Mouse (Mus musculus): ENCODE measurements around the gene Adgrl3.

Adgrl3 gene

DNA sequence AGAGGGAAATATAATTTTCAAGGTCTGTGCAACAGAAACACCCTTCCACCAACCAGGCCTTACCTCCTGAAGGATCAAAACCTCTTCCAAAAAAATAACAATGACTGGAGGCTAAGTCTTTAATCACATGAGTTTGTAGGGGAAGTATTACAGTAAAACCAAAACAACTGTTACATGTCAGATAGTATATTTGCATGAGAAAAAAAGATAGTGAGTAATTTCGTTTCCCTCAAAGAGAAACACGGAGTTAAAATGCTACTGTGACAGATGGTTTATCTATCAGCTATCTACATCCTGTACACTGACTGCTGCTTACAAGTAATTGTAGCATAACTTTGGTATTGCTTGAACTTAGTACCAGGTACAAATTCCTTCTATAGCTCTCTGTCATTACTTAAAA, 616.2 kb downstream of the Adgrl3 start:
- DNase-seq (ENCODE audit: extremely low read depth, insufficient read length, low spot score), result no peak

DNA sequence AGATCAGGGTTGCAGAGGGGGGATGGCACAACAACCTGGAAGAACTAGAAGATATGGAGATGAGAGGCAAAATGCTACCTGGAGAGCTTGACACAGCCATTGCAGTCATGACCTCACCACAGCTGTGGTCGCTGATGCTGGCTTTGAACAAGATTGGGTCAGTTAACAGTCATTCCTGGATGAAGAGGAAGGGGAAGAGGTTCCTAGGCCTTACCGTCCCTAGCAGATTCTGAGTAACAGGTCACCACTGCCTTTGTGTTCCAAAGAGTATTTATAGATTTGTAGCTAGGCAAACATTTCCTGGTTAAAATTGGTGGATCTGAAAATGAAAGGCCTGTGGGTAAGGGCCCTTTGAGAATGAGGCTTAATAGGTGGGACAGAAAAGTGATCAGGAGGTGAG, 618.5 kb downstream of the Adgrl3 start:
- DNase-seq (ENCODE audit: extremely low read depth, insufficient read length, low spot score), result no peak

DNA sequence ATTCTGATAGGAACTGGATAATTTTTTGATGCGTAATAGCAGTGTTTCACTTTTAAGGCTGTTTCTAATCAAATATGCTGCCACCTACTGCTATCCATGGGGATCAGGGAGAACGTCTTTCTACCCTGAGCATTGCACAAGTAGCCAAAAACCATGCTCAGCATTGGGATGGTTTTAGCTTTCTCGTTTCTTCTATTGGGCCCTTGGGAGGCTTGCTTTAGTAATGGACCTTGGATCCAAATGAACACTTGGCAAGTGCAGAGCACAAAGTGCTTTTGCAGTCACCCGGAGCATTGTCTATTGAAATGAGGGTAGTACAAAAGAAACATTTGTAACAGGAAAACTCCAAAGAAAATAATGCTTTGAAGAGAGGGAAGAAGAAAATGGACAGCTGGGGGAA, 620.2 kb downstream of the Adgrl3 start:
- DNase-seq (ENCODE audit: extremely low read depth, insufficient read length, low spot score), result no peak

- no peak for DNase-seq (ENCODE audit: extremely low read depth, insufficient read length, low spot score)
Measured at GRCm38 (mm10) chr5:81645557-81645956, 625.6 kb downstream of the Adgrl3 start.

DNA sequence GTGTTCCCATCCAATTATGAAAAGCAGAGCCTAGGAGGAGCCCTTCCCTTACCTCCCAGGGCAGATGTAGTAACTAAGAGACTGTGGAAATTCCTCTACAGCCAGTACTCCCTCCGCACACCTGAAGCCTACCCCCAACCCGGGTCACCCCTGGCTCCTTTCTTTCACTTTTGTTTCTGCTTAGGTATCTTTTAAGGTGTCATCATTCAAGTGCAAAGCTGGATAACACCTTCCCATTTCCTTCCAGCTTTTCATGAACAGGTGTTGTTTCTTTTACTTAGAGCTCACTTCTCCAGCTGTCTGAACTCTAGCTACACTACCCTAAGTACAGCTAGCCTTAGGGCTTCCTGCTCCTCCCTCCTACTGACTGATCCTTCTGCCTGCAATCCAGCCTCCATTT, 634.0 kb downstream of the Adgrl3 start:
- no peak for DNase-seq (ENCODE audit: extremely low read depth, insufficient read length, low spot score)

- DNase-seq (ENCODE audit: extremely low read depth, insufficient read length, low spot score), result no peak
Measured at GRCm38 (mm10) chr5:81661611-81662390, 641.9 kb downstream of the Adgrl3 start.

DNA sequence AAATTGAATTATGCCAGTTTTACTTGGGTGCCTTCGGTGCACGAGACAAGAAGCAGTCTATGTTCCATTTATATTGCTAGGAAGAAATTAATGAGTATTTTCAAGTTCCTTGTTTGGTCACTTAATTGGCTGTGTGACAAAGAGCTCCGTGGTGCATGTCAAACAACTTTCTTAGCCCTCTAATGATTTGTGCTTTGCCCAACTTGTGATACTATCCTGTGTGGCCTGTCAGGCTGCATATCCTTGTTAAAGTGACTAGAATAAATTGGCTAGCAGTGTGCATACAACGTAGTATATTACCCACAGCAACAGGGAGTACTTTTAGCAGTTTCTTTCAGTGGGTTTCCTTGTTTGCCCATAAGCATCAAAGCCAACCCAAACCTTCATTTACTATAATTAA, 651.1 kb downstream of the Adgrl3 start:
- no peak for DNase-seq (ENCODE audit: extremely low read depth, insufficient read length, low spot score)

- DNase-seq (ENCODE audit: extremely low read depth, insufficient read length, low spot score), result no peak
Measured at GRCm38 (mm10) chr5:81674275-81674974, 654.5 kb downstream of the Adgrl3 start.

DNA sequence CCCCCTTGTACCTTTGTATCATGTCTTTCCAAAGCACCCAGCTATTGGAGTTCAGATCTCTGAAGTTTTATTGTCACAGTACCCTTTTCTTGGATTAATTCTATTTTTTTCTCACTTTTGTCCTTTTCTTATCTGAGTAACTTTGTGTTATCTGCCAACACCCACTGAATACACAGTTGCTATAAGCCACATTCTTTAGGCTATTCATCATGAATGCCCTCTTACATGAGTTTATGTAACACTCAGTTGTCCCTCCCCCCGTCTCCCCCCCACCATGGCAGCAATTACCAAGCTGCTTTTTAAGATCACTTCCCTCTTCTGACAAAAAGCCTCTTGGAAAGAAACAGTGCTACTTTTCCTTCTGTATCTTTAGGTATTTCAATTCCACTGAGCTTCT, 655.0 kb downstream of the Adgrl3 start:
- DNase-seq (ENCODE audit: extremely low read depth, insufficient read length, low spot score), result no peak

DNA sequence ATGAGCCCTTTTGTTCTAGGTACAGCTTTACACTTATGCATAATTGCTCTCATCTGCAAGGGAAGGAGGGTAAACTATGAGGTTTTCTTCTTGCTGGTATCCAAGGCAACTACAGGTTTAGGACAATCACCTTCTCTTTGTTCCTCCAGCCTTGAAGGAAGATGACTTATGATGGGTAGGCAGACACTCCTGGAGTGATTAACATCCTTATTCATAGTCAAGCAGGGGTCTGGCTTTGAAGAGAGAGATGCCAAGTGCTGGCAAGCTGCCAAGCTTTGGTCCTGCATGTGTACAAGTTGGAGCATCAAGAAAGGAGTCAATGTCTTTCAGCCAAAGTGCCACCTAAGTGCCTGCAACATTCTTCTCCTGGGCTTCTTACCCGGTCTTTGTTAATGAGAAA, 657.0 kb downstream of the Adgrl3 start:
- no peak for DNase-seq (ENCODE audit: extremely low read depth, insufficient read length, low spot score)

GRCm38 (mm10) chr5:81686206-81686605, 666.3 kb downstream of the Adgrl3 start:
- DNase-seq (ENCODE audit: extremely low read depth, insufficient read length, low spot score), result no peak

GRCm38 (mm10) chr5:81686845-81687244, 666.9 kb downstream of the Adgrl3 start:
- DNase-seq (ENCODE audit: extremely low read depth, insufficient read length, low spot score), result no peak

GRCm38 (mm10) chr5:81729620-81730019, 709.7 kb downstream of the Adgrl3 start:
- no peak for DNase-seq (ENCODE audit: extremely low read depth, insufficient read length, low spot score)

- DNase-seq (ENCODE audit: extremely low read depth, insufficient read length, low spot score), result no peak
Measured at GRCm38 (mm10) chr5:81736008-81736407, 716.1 kb downstream of the Adgrl3 start.

- no peak for DNase-seq (ENCODE audit: extremely low read depth, insufficient read length, low spot score)
Measured at GRCm38 (mm10) chr5:81738286-81739032, 718.5 kb downstream of the Adgrl3 start.

GRCm38 (mm10) chr5:81752426-81752825, 732.5 kb downstream of the Adgrl3 start:
- no peak for DNase-seq (ENCODE audit: extremely low read depth, insufficient read length, low spot score)

DNA sequence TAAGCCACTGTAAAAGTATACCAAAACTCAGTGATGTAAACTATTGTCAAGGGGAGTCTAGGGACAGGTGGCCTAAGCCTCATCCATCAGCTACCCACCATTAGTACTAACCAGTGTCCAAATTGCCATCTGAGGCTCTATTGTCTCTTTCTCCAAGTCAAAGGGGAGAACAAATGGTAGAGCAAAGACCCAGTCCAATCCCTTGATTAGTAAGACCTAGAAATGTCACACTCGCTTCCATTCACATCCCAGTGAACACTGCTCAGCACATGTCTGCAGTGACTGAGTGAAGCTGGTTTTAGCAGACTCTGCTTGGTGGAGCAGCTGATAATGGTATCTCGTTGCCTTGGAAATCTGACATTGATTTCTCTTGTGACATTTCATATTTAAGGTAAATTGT, 735.8 kb downstream of the Adgrl3 start:
- no peak for DNase-seq (ENCODE audit: extremely low read depth, insufficient read length, low spot score)

DNA sequence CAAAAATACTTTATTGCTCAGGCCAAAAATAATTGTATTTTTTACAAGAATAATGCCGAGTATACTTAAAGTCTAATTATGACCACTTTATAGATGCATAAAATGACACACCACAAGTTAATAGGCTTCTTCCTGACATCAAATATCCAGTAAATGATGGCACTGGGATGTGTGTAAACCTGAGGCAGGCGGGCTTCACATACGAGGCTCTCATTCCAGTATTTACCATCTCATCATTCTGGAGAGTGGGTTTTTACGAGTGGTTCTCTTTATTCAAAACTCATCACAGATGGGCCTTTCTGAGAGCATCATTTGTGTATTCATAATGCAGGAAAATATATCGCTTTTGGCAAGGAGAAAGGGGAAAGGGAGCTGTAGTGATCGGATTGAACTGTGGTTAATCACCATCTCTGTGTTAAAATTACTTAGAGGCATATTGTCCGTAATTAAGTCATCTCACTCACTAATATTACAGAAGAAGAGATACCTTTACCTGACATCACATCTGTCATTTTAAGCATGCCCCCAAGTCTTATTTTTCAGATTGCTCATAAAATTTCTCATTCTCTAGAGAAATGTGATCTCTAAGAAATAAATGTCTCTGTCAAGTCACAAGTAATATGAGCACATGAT, 737.3 kb downstream of the Adgrl3 start:
- no peak for DNase-seq (ENCODE audit: extremely low read depth, insufficient read length, low spot score)

- no peak for DNase-seq (ENCODE audit: extremely low read depth, insufficient read length, low spot score)
Measured at GRCm38 (mm10) chr5:81776234-81776633, 756.3 kb downstream of the Adgrl3 start.

DNA sequence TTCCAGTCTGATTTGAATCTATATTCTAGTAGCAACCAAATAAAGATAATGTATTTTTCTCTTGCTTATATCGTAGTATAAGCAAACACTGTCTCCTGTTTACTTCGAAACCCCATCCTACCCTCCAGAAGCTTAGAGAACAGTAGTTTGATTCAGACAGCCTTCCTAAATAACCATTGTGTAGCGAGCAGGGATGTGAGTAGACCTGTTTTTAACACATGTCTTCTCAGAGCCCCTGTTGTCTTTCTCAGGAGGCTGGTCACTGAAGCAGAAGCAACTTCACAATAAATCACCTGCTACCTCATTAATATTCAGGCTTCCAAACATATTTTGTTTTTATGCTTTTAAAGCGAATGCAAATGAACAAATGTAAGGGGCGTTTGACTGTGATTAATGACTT, 756.8 kb downstream of the Adgrl3 start:
- DNase-seq (ENCODE audit: extremely low read depth, insufficient read length, low spot score), result no peak

DNA sequence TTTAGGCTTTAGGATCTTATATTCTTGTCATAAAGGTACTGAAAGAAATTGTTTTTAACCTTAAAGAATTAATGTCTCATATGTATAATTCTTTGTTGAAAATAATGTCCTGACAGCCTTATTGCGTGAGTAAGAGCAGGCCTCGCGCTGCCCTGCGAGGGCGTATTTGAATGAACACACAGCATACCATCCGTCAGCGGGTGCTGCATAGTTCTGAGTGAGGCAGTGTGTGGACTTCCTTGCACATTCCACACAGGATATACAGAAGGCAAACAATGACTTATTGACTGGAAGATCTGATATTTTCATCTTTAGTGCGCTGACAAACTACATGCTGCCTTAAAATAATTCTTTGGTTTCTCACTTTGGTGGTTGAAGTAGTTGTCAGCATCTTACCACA, 764.8 kb downstream of the Adgrl3 start:
- no peak for DNase-seq (ENCODE audit: extremely low read depth, insufficient read length, low spot score)

Measured in 3134 (cell line).